Mouse (Mus musculus) embryonic facial prominence, embryonic 11.5 days (tissue): ENCODE results near the gene Mip. TPM values are rescaled to one million over a fixed set of nuclear protein-coding genes. Genes with fewer than 3 reads are reported as not detected.
A peak's percentile ranks its signal among the peaks of the same experiment; 100 is the strongest.
"Not testable (repeated sequence)": the region's sequence is repeated elsewhere in the genome, so short reads cannot be mapped to it uniquely, and the experiment has no call there.

Experiments used
- ATAC-seq: fragments of 200-750 bp; cut with Nextera tagmentation; replicated peaks from 2 replicates; pipeline ENCODE4 v1.8.0; 2017; ENCODE audit warnings: low read depth; ENCODE audit not compliant: insufficient number of reproducible peaks, low FRiP score, low TSS enrichment
- DNase-seq: peaks from one replicate; pipeline ENCODE4 v3.0.0-alpha.2; 2015; ENCODE audit warnings: low spot score
- H3K27ac ChIP-seq: fragments of 300-500 bp; sonication (generic); replicated peaks from 2 replicates; pipeline ENCODE4 v1.5.1; 2014; ENCODE audit warnings: mild to moderate bottlenecking, low read depth, low read length, control low read depth
- H3K27me3 ChIP-seq: fragments of 300-500 bp; sonication (generic); 2 replicates; pipeline ENCODE4 v1.6.1; 2014; ENCODE audit warnings: mild to moderate bottlenecking, low read length, moderate library complexity, mixed read lengths; ENCODE audit not compliant: control insufficient read depth, insufficient read depth
- H3K36me3 ChIP-seq: fragments of 300-500 bp; sonication (generic); replicated peaks from 2 replicates; pipeline ENCODE4 v1.6.1; 2014; ENCODE audit warnings: low read depth, mild to moderate bottlenecking, low read length, moderate library complexity, mixed read lengths; ENCODE audit not compliant: control insufficient read depth, insufficient read depth
- H3K4me1 ChIP-seq: fragments of 300-500 bp; sonication (generic); 2 replicates; pipeline ENCODE4 v1.6.1; 2014; ENCODE audit warnings: low read length, mixed read lengths; ENCODE audit not compliant: control insufficient read depth, insufficient read depth
- H3K4me2 ChIP-seq: fragments of 300-500 bp; sonication (generic); 2 replicates; pipeline ENCODE4 v1.6.1; 2014; ENCODE audit warnings: low read depth, mild to moderate bottlenecking, control low read depth, low read length, moderate library complexity
- H3K4me3 ChIP-seq: fragments of 300-500 bp; sonication (generic); 2 replicates; pipeline ENCODE4 v1.5.1; 2014; ENCODE audit warnings: low read depth, low read length, control low read depth
- H3K9ac ChIP-seq: fragments of 300-500 bp; sonication (generic); replicated peaks from 2 replicates; pipeline ENCODE4 v1.6.1; 2014; ENCODE audit warnings: mild to moderate bottlenecking, control low read depth, low read length
- H3K9me3 ChIP-seq: fragments of 300-500 bp; sonication (generic); replicated peaks from 2 replicates; pipeline ENCODE4 v1.6.1; 2016; ENCODE audit warnings: mild to moderate bottlenecking, low read length, inconsistent platforms, mixed read lengths; ENCODE audit not compliant: control insufficient read depth
- WGBS: fragments of 180-500 bp; shearing (Covaris S2); extraction: QIAGEN DNeasy Blood & Tissue Kit; methylation state at CpG from one replicate; pipeline ENCODE4 v1.1.7; 2014; 5-methylcytosine and 5-hydroxymethylcytosine counted together
- polyA plus RNA-seq: library from polyadenylated mRNA; unstranded; fragments of >200 nt; fragmentation: Nextera tagmentation; extraction: Ambion mirVana; gene quantifications from 2 replicates; pipeline ENCODE4 v1.2.1, GENCODE M21; 2014

The Mip gene
- polyA plus RNA-seq, 1 experiment from 2014 or later = not detected

DNA sequence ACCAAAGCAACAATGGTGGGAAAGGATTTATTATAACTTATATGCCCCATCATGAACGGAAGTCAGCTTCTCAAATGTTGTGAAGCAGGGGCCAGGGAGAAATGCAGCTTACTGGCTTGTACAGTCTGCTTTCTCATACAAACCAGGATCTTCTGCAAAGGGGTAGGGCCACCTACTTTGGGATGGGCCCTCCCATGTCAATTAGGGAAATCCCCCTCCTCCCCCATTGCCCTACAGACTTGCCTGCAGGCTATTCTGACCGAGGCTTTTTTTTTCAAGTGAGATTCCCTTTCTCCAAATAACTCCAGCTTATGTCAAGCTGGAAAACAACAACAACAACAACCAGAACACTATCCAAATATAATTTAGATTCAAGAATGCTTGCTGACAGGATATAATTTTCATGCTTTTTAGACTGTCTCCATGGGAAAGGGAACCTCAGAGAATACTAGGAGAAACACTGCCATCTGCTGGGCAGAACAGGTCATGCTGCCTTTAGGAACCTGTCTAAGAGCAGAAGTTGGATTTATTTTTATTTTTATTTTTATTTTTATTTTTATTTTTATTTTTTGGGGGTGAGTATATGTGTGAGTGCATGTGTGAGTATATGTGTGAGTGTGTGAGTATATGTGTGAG is 37.3 kb upstream of the Mip start:
- Histone ChIP-seq H3K27me3 (no peaks in the 10 kb centered on the region), H3K4me1 (no peaks in the 10 kb centered on the region), H3K36me3 (no peaks in the 10 kb centered on the region), H3K9ac (no peak overlapping the region), H3K4me3 (no peak overlapping the region), H3K4me2 (no peak overlapping the region), H3K27ac (no peak overlapping the region), H3K9me3 (no peaks in the 10 kb centered on the region)
- WGBS = 51% methylated on average over 2 of the region's 2 CpGs
- peak; percentile 91 for DNase-seq
- no peak for ATAC-seq

DNA sequence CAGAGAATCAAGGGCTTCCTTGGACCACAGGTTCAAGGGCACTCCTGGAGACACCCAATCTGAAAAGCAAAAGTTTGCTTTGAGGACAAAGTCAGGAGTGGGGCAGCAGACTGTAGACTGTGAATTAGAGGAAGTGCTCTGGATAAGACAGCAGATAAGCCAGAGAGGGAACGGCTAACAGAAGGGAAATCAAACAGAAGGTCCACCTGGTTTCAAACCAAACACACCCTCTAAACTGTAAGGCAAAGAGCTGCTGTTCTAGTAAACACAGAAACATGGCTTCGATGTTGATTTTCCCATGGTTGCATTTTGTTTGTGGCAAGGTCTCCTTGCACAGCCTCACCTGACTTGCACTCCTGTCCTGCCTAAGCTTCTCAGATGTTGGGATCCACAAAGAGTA is 34.2 kb upstream of the Mip start:
- no peaks in the 10 kb centered on the region for H3K36me3 ChIP-seq
- no peak overlapping the region for H3K4me2 ChIP-seq
- no peak overlapping the region for H3K9ac ChIP-seq
- no peak overlapping the region for H3K4me3 ChIP-seq
- DNase-seq (no peak), ATAC-seq (no peak)
- no peaks in the 10 kb centered on the region for H3K9me3 ChIP-seq
- H3K4me1 ChIP-seq = no peaks in the 10 kb centered on the region
- WGBS = 84% methylated on average over 2 of the region's 2 CpGs
- H3K27ac ChIP-seq = no peak overlapping the region
- H3K27me3 ChIP-seq = peaks cover 13% of the 10 kb centered on the region

GRCm38 (mm10) chr10:128192030-128192766 is 33.4 kb upstream of the Mip start:
- H3K9ac ChIP-seq, H3K4me3 ChIP-seq, H3K36me3 ChIP-seq, DNase-seq, H3K4me1 ChIP-seq, H3K27ac ChIP-seq, H3K4me2 ChIP-seq, ATAC-seq, H3K9me3 ChIP-seq: not testable (repeated sequence)
- WGBS = 88% methylated on average over 3 of the region's 3 CpGs
- peaks cover 13% of the 10 kb centered on the region for H3K27me3 ChIP-seq

GRCm38 (mm10) chr10:128193113-128193512 is 32.5 kb upstream of the Mip start:
- Histone ChIP-seq H3K9ac (no peak overlapping the region), H3K27ac (no peak overlapping the region), H3K36me3 (no peaks in the 10 kb centered on the region), H3K4me3 (no peak overlapping the region), H3K27me3 (peaks cover 13% of the 10 kb centered on the region), H3K4me2 (no peak overlapping the region), H3K9me3 (no peaks in the 10 kb centered on the region), H3K4me1 (no peaks in the 10 kb centered on the region)
- no peak for ATAC-seq
- DNase-seq = no peak
- WGBS = 91% methylated on average over 6 of the region's 6 CpGs

GRCm38 (mm10) chr10:128194024-128194550 is 31.6 kb upstream of the Mip start, which contains the start of gene Gls2:
Gene Gls2 (plus strand): TSS chr10:128194457.
- peak; percentile 96 for ATAC-seq
- Histone ChIP-seq H3K9me3 (no peaks in the 10 kb centered on the region), H3K4me3 (peak within 1 kb of the TSS; percentile 66), H3K27me3 (peaks cover 13% of the 10 kb centered on the region), H3K27ac (no peak within 1 kb of the TSS), H3K4me2 (peak within 1 kb of the TSS; percentile 98), H3K4me1 (no peaks in the 10 kb centered on the region), H3K9ac (peak within 1 kb of the TSS; percentile 63), H3K36me3 (no peaks in the 10 kb centered on the region)
- peak; percentile 98 for DNase-seq
- WGBS = under 1% methylated on average over 46 of the region's 46 CpGs

DNA sequence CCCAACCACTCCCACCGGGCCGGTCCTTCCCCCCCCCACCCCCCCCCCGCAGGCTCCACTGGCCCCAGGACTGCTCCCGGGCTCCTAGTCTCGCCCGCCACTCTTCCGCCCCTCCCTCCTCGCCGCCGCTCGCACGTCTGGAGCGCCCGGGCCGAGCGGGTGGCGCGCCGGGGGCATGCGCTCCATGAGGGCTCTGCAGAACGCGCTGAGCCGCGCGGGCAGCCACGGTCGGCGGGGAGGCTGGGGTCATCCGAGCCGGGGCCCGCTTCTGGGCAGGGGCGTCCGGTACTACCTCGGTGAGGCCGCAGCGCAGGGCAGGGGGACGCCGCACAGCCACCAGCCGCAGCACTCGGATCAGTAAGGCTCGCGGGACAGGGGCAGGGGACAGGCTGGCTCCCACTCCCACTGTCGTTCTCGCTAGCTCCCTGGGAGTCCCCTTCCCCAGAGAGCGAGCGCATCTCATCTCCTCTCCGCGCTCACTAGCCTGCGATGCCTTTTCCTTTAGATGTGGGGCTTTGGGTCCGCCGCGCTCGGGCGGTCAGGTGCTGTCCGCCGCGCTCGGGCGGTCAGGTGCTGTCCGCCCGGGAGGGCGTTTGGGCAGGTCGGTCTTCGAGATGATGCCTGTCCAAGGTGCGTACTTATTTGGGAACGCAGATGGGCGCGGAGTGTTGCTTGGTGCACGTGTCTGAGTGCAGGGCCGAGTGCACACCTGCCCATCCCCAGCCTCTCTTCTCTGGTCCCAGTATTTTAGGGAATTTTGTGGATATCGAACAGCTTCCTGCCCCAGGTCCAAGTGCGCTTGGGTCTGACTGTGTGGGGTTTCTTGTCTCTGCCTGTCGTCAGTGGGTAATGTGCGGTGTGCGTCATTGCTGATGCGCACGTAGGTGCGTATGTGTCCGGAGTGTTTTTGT is 30.8 kb upstream of the Mip start:
- peak overlapping the region; percentile 63 for H3K9ac ChIP-seq
- ATAC-seq (peak; percentile 92), DNase-seq (no peak)
- H3K4me2 ChIP-seq = peak overlapping the region; percentile 98
- H3K27me3 ChIP-seq = peaks cover 13% of the 10 kb centered on the region
- H3K36me3 ChIP-seq = no peaks in the 10 kb centered on the region
- H3K27ac ChIP-seq = no peak overlapping the region
- H3K4me3 ChIP-seq = peak overlapping the region; percentile 66
- H3K4me1 ChIP-seq = no peaks in the 10 kb centered on the region
- WGBS = under 1% methylated on average over 56 of the region's 79 CpGs
- no peaks in the 10 kb centered on the region for H3K9me3 ChIP-seq

DNA sequence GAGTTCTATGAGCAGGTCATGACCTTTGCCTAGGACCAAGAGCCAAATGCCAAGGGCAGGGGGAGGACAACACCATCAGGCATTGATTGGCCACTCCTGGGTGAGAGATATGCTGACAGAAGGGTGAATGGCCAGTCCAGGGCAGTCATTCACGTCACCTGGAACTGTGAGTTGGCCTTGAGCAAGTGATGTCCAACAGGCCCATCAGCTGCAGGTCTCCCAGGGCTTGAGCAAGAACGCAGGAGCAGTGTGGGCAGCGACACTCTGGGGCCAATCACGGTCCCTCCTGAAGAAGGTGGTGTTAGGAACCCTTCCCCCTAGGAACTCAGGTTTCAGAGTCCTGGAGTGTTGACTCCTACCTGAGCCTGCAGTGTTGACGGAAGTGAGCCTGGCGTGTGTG is 23.8 kb upstream of the Mip start:
- no peak overlapping the region for H3K9ac ChIP-seq
- ATAC-seq = no peak
- H3K27ac ChIP-seq = no peak overlapping the region
- H3K4me3 ChIP-seq = no peak overlapping the region
- no peaks in the 10 kb centered on the region for H3K9me3 ChIP-seq
- H3K4me1 ChIP-seq = no peaks in the 10 kb centered on the region
- no peak for DNase-seq
- no peaks in the 10 kb centered on the region for H3K36me3 ChIP-seq
- H3K27me3 ChIP-seq = no peaks in the 10 kb centered on the region
- WGBS = 81% methylated on average over 6 of the region's 6 CpGs
- no peak overlapping the region for H3K4me2 ChIP-seq
